Mouse (Mus musculus): ENCODE measurements around the gene Adm. TPM values are rescaled to one million over a fixed set of nuclear protein-coding genes. Genes with fewer than 3 reads are reported as not detected.
"Not testable (repeated sequence)": the region's sequence is repeated elsewhere in the genome, so short reads cannot be mapped to it uniquely, and the experiment has no call there.

Gene Adm
- total RNA-seq, 2 experiments from 2014 or later, result 13.6 to 13.7 TPM

DNA sequence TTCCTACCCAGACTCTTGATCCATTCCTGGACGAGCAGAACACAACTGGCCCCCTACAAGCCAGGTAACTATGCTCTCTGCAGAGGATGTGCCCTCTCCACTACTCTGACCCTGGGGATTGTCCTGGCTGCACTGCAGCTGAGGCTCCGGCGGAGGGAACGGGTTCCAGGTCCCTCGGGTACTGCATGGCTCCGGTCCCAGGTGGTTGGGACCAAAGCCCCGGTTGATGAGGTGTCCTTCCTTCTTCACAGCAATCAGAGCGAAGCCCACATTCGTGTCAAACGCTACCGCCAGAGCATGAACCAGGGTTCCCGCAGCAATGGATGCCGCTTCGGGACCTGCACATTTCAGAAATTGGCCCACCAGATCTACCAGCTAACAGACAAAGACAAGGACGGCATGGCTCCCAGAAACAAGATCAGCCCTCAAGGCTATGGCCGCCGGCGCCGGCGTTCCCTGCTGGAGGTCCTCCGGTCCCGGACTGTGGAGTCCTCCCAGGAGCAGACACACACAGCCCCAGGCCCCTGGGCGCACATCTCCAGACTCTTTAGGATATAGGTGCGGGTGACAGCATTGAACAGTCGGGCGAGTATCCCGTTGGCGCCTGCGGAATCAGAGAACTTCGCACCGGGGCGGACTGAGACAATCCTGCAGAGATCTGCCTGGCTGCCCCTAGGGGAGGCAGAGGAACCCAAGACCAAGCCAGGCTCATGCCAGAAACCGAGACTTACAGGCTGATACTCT is 1.3 kb downstream of the Adm start:
- DNase-seq, result peak in 1 of 2 experiments; percentile 46

GRCm38 (mm10) chr7:110629892-110630666 is 2.6 kb downstream of the Adm start:
- DNase-seq, result peak; percentile 88 to 92

DNA sequence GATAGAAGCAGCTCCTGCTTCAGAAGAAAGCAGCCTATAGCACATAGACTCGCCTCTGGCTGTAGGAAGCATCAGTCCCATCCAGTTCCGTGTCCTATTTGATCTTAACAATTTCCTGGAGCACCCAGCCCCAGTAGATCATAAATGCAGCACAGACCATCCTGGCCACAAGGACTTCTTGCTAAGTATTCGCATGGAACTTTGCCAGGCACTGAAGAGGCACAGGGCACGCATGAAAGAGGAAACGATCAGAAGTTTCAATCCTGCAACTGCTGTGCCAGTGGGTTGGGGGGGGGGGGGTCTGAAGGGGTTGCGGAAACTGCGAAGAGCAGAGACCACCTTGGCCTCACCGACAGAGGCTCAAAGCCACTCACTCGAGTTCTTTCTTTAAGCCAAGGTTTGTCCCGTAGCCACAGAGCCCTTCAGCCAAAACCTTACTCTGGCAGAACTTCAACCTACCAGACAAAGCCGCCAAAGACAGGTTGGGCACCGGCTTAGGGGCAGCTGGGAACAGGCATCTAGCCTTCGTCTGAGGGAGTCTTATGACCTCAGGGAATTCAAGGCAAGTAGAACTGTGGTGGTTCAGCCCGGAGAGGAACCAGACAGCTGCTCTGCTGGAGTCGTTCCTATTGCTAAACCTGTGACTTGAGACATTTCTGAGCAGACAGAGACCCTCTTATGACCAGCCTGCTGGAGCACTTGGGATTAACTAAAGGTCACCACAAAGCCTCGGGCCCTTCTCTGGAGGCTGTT is 3.9 kb downstream of the Adm start:
- no peak for DNase-seq

DNA sequence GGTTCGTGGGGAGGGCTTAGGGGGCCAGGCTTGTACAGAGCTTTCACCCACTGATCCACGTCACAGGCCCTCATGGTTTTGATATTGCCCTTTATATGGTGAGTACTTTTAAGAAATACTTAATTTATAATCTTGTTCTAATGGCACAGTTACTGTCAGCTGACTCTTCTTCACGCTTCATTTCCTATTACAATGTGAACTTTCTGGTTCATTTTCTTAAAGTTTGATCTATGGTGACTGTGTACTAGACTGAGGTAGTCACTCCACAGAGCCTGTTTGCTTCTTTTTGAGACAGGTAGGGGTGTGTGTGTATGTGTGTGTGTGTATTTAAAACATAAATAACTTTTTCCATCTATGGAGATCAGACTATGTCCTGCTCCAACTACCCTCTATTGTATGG is 8.5 kb downstream of the Adm start:
- DNase-seq, result no peak

DNA sequence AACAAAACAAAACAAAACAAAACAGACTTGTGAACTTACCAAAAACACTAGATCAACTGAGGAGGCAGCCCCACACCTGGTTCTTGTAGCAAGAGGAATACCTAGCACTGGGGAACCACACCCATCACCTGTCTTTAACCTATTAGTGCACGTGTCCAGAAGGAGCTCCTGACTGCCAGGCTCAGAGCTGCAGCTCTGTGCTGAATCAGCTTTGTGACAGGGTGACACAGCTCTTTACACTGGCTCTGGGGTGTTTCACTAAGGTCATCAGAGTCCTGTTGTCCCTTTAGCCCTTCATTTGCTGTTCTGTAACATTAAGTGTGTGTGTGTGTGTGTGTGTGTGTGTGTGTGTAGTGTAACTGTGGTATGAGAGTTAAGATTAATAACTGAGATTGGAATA is 9.1 kb downstream of the Adm start:
- DNase-seq, result no peak

DNA sequence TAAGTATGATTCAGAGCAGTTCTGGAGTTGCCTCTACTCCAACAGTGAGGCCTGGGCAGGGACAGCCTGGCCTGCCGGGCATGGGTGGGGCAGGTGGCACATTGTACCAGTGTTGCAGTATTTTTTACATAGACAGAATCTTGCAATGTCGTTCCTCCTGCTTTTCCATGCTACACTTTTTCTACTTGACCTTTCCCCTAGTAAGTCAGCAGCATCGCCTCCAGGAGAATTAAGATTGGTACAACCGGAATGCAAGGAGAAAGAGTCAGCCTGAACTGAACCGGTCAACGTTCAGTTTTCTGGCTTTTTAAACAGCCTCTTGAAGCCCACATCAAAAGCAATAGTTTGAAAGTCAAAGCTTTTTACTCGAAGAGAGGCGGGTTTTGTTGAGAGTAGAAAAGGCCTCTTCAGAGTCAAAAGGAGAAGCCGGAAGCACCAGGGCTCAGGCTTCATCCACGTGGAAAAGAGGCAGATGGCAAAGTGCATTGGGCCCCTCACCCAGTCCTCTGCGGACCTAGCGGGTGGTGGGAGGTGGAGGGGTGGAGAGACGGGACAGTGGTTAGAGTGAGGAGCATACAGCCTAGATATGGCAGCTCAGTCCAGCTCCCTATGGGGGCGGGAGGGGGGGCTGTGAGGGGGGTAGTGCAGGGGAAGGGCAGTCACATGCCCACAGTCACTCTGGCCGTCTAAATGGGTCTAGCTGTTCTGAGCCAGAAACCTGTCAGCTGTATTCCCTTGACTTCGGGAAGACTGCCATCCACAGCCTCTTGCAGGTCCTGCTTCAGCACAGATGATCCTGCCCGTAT is 11.0 kb downstream of the Adm start:
- no peak for DNase-seq

DNA sequence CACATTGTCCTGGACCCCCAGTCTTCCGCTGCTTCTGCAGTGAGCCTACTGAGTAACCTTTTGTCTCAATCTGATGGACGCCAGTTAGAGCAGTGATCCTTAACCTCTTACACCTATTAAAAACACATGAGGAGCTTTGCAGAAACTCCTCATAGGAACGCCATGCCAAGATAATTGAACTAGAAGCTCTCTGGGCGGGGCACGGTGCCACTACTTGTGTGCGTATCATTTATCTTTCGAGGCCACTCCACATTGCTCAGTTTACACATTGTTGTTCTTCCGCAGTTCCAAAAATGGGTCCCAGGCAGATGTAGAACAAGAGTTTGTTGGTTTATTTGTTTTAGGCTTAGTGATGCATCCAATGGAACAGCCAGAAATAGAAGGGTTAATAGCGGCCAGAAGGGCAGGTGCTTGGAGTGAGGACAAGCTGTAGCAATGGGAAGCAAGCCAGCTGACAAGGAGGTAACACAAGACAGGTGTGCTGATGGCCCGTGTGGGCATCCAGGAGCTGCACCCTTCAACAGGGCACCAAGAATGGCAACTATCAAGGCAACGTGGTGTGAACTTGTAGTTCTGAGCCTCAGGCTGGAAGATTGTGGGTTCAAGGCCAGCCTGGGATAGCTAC is 11.9 kb downstream of the Adm start:
- DNase-seq, result no peak

- not testable (repeated sequence) for DNase-seq
These were observed 12.5 kb downstream of the Adm start for GRCm38 (mm10) chr7:110639958-110640357.

DNA sequence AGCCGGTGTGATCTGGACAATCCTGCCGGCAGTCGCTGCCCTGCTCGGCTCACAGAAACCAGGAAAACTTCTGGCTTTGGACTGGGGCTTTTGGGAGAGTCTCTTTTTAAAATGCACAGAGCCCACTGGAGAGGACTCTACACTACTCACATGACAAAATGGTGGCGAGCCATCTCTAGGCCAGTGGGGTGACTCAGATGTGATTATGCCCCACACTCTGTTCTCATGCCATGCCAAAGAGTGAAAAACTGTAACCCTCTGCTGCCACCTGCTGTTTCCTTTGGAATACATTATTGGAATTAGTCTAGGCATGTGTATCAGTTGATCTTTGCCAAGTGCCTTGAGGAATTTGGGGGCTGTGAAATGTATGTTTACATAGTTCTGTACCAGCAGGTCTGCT is 17.9 kb downstream of the Adm start:
- DNase-seq, result peak; percentile 68 to 81

DNA sequence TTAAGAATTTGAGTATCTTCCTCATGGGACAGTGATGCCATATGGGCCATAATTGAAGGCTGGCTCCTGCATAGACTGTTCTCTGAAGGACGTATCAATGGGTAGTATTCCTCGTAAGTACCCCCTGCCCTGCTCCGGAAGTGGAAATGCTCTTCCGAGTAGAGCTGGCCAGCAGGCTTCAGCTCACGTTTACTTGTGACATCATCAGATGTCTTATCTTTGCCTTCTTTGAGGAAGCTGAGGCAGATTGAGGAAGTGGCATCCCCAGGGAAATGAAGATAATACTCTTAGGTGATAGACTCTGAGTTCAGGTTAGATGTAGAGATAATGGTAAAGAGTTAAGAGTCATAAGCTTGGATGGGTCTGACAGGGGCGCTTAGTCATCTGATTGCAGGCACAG is 18.4 kb downstream of the Adm start:
- DNase-seq, result no peak

DNA sequence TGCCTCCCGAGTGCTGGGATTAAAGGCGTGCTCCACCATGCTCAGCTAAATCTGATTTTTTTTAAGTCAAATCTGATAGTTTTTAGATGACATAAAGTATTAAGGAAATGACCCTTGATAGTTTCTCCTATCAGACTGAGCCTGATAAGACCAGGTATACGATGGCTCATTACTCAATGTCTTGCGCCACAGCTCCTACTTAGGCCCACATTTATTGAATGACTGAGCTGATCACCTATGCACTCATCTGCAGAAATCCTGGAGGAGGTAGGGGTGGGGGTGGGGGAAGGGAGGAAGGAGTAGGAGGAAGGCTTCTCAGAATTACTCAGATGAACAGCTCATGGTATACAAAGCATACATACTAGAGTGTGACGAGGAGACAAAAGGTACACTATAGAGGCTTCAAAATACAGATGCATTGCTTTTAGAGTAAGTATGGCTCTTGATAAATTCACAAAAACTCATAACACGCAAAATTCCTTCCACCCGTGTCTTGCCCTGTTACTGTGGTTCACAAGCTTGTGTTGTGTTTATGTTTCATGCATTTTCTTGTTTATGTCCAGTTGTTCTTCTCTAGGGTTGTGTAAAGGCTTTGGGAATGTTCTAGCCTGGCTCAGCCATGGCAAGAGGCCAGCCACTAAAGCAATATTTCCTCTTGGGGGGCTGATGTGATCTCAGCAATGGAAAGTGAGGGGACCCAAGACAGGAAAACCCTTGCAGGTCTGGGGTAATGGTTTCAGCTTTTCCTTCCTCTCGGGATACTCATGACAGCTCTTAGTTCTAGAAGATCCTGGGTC is 19.3 kb downstream of the Adm start:
- DNase-seq, result no peak

- no peak for DNase-seq
These were observed 20.3 kb downstream of the Adm start for GRCm38 (mm10) chr7:110647559-110648454.

DNA sequence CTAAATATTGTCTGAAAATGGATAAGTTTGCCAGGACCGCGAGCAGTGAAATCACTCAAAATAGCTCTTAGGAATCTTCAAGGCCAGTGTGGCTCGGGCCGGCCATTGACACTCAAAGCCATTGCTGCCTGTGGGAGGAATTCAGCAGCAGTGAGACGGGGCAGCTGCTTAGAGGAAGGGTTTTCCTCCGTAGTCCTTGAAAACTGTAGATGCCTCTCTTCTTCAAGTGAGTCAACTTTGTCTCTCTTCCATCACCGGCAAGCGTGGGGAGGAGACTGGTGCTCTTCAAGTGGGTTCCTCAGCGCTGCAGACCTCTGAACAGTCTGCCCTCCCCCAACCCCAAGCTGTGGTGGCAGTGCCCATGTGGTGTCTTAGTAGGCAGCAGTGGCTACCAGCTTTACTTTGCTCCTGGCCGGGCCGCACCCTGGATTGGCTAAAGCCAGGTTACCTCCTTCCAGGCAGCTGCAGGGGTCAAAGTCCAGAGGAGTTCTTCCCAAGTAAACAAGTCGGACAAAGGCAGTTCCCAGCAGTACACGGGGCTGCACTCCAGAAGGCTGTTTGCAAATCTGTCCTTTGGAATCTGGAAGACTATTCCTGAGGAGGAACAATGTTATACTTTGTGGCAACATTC is 21.1 kb downstream of the Adm start:
- peak in 1 of 2 experiments; percentile 49 for DNase-seq

DNA sequence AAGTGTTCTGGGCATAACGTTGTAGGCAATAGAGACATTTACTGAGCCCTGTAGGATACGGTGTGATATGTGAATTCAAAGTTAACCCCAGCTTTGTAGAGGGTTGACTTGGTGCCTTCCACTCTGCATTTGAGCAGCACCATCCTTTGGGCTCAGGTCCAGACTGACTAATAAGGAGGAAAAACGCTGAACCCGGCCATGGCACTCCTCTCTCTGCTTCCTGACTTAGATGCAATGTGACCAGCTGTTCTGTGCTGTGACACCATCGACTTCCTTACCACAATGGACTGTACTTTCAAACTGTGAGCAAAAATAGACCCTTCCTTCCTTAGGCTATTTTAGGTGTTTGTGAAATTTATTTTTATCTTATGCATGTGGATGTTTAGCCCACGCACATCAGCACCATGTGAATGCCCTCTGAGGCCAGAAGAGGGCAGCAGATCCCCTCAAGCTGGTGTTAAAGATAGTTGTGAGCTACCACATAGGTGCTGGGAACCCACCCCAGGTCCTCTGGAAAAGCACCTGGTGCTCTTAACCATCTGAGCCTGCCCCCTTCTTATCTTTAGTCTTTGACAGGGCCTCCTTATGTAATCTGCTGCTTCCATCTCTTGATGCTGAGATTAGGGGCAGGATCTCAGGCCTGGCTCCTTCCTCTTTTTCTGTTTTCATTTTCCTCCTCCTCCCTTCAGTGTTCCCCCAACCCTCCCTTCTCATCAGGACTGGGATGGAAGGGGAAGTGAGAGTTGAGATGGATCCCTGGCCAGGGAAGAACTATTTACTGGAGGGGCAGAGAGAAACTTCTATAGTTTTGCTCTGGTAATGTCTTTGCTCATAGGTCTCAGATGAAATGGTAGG is 21.9 kb downstream of the Adm start:
- no peak for DNase-seq

DNA sequence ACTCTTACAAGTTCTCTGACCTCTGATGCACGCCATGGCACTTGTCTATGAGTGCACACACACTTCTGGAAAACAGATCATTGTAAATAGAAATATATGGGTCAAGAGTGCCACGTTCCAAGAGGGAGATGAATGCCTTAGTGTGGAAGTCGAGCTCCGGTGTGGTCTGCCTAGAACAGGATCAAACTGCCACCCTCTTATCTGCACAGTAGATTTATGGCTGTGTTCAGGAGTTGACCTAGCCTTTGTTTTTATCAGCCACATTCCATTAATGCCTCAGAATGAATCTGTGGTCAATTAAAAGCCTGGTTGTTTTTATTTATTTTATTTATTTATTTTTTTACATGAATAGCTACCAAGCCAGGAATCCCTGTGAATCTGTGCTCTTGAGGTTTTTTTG is 23.0 kb downstream of the Adm start:
- DNase-seq, result no peak

GRCm38 (mm10) chr7:110651091-110651490 is 23.6 kb downstream of the Adm start:
- peak in 1 of 2 experiments; percentile 48 for DNase-seq

DNA sequence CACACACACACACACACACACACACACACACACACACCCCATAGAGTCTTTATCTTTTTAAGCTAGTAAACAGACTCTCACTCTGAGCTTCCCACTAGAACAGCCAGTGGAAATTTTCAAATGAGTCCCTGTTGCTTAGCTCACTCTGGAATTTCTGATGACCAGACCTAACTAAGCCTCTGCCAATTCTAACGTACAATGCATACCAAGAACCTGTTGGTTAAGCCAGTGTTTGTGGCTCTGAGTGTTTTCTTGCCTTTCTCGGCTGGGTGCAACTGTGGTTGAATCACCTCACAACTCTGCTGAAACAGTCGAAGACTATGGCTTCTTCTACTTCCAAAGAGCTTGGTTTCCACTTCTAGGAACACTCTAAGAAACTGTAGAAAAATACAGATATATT is 27.8 kb downstream of the Adm start:
- no peak for DNase-seq

- peak; percentile 68 to 70 for DNase-seq
These were observed 28.5 kb downstream of the Adm start for GRCm38 (mm10) chr7:110655966-110656365.
